Mouse (Mus musculus): ENCODE data around the gene Syne3.

DNA sequence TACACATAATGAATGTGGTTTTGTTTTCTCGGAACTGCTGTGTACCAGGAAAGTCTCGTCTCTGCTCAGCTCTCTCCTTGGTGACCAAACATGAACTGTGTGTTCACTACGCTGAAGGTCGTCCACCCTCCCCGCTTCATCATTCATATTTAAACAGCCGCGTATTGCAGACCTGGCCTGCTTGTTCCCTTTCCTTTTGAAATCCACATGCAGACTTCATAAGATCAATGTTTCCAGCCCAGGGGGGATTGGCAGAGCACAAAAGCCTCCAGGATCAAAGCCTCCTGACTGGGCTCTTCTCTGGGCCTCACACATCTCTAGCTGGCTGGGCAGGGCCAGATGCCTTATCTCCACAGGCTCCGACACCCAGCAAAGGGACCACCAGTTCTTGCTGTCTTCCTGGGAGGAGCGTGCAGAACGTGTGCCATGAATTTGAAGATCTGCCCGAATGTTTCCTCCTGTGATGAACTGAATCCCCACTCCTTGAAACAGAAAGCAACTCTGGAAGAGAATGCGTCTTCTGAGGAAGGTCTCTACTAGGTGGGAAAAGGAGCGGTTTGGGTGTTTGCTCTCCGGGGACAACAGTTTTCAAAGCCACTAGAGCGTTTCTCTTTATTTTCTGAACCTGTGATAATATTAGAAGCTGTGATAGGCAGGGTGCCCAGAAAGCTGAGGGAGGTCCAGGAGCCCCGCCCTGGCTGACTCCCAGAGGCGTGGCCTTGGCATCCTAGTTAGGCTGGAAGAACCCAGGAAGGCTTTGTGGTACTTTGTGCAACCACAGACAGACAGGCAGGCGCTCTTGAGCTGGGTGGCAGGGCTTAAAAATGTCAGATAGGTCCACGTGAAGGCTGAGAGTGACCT, 10.0 kb upstream of the Syne3 start:
- TF ChIP-seq POLR2A (IDR thresholded peaks at IDR 0.05; ENCODE audit: insufficient read length, low read depth) (no peak), USF1 (IDR thresholded peaks at IDR 0.05; ENCODE audit: low read depth) (no peak), MYOD1 (IDR thresholded peaks at IDR 0.05; ENCODE audit: control insufficient read depth in 1 of 3, insufficient read length in 2 of 3, low read depth in 2 of 3) (no peak)
